Mouse (Mus musculus): ENCODE measurements around the gene Stox2. TPM values are rescaled to one million over a fixed set of nuclear protein-coding genes. Genes with fewer than 3 reads are reported as not detected.

Stox2 gene
- total RNA-seq, 1 experiment from 2014 or later: 13.2 TPM

DNA sequence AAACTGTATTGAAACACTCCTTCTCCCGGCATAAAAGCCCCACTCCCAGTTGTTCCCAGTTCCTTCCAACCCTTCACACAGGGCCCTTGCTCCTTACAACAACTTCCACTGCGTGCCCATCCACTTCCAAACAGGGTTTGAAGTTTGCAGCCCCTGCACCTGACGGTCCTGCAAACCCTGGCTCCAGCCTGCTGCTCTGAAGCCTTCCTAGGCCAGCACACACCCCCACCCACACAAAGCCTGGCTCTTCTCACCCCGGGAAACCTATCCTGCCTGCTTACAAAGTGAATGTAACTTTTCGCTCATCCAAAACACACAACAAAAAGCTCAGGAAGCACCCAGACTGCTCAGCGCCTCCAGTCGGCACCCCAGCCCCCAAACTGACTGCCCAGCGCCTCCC, 37.1 kb downstream of the Stox2 start:
- DNase-seq: no peak

- no peak for DNase-seq
Observed at GRCm38 (mm10) chr8:47404852-47405251, 41.3 kb downstream of the Stox2 start.

DNA sequence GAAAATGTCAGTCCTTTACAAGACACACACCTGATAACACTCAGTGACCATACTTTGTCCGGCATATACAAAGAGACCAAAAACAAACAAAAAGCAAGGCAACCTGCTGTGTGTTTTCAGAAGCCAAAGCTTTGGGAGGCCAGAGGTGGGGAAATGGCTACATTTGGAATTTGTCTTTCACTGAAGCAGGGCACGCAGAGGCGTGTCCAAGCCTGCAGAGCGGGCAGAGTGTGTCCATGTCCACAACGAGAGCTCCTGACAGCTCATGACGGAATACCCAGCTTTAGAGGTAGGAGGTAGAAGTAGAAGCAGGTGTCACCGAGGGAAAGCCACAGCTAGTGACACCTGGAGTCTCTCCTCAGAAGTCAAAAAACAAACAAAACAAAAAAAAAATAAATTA, 53.2 kb downstream of the Stox2 start:
- no peak for DNase-seq

DNA sequence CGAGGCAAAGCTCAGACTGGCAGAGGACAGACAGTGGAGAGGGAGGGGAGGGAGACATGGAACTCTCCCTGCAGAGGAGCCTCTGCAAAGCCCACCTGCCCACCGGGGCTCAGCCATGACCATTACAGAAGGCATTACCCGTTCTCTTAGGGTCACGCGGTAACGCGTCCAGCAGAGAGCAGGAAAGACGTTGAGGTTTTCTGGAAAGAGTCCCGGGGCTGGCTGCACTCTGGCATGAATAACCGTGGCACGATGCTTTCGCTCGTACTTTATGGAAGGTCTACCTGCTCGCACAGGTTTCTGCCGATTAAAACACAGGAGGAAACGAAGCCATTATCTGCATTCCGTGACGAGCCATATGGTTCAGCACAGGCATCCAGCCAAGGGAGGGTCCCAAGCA, 53.9 kb downstream of the Stox2 start:
- no peak for DNase-seq

- no peak for DNase-seq
Observed at GRCm38 (mm10) chr8:47391844-47392243, 54.3 kb downstream of the Stox2 start.

GRCm38 (mm10) chr8:47389430-47389829, 56.7 kb downstream of the Stox2 start:
- peak; percentile 9 for DNase-seq

GRCm38 (mm10) chr8:47388171-47388570, 58.0 kb downstream of the Stox2 start:
- DNase-seq: no peak

DNA sequence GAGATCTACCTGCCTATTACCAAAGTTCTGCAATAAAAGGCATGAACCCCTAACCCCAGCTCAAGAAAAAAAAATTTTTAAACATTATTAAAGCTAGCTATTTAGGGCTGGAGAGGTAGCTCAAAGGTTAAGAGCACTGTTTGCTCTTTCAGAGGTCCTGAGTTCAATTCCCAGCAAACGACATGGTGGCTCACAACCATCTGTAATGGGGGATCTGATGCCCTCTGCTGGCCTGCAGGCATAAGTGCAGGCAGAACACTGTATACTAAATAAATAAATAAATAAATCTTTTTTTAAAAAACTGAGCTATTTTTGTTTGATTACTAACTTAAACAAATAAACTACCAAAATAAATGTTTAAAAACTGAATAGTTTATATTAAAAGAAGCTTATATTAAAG, 60.4 kb downstream of the Stox2 start:
- DNase-seq: no peak

GRCm38 (mm10) chr8:47384151-47384550, 62.0 kb downstream of the Stox2 start:
- no peak for DNase-seq

- no peak for DNase-seq
Observed at GRCm38 (mm10) chr8:47383632-47384031, 62.5 kb downstream of the Stox2 start.

DNA sequence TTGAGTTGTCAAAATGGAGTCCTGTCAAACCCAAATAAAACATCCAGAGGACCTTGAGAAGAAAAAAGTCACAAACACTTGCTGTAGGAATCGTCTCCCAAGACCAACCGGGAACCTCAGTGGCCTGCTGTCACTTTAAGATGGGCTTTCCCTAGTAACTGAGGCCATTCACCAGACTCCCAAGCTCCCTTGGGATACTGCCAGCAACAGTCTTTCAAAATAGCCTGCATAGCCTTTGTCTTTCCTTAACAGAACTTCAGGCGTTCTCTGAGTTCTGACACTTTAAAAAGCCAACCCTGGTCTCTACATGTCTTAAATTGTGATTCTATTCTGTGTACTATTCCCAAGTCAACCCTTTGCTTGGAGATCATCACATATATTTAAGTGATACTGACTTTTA, 64.9 kb downstream of the Stox2 start:
- DNase-seq: no peak

DNA sequence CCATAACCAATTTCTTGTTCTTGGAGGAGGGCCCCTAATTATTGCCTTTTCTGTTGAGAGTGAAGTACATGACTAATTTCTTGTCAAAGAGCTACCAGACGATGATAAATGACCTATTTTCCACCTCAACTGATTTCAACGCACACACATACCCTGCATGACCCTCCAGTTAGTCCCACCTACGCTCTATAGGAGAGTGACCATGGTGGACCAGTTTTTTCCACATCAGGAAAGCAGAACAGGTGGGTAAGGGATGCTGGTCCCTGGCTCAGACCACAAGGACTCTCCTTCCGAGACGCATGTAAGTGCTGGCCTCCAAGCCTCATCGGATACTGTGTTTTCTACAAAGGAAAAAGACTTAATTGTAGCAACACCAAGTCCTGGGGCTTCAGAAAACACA, 65.4 kb downstream of the Stox2 start:
- DNase-seq: no peak

DNA sequence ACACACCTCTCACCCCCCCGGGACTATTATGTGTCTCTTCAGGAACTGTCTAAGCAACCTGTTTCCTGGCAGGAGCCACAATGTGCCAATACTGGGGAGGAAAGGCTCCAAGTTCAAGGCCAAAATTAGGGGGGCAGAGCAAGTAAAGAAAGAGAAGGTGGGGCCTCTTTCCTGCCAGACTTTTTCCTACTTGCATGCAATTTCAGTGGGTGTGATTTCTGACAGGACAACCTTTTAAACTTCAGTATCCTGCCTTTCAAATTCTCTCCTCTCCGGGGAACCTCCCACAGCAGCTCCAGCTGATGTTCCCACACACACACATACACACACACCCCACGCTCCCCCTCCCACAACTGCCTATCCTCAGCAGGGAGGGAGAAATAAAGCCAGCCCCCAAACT, 66.1 kb downstream of the Stox2 start:
- DNase-seq: peak; percentile 12

GRCm38 (mm10) chr8:47376651-47377050, 69.5 kb downstream of the Stox2 start:
- DNase-seq: no peak

GRCm38 (mm10) chr8:47373757-47374156, 72.4 kb downstream of the Stox2 start:
- no peak for DNase-seq

DNA sequence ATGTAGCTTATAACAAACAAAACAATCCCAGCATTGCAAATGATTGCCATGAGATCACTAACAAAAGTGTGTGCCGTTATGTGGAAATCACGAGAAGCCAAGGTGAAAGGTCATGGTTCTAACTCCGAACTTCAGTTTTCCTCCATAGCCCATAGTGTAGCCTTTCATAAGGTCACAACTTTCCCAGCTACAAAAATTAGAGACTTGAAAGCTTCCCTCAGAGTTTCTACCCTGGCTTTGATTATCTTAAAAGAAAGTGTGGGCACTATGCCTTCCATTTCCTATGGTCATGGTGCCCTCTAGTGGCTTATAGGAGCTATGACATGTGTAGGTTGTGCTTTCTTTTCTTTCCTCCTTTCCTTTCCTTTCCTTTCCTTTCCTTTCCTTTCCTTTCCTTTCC, 74.6 kb downstream of the Stox2 start:
- DNase-seq: no peak

DNA sequence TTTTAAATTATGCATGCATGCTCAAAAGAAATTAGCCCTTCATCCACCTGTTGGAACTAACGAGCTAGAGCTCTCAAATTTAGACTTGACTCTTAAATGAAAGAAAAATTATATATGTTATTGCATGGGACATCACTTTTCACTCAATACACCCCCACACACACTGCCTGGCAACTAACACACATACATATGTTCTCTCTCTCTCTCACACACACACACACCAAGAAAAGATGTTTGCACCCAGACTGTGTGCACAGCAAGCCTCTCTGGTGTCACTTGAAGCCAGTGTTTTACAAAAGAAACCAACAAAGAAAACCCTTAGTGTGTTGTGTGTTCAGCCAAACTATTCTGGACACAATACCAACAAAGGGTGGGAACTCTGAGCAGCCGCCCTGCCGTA, 75.1 kb downstream of the Stox2 start:
- DNase-seq: no peak

- peak; percentile 84 for DNase-seq
Observed at GRCm38 (mm10) chr8:47370421-47371080, 75.6 kb downstream of the Stox2 start.

DNA sequence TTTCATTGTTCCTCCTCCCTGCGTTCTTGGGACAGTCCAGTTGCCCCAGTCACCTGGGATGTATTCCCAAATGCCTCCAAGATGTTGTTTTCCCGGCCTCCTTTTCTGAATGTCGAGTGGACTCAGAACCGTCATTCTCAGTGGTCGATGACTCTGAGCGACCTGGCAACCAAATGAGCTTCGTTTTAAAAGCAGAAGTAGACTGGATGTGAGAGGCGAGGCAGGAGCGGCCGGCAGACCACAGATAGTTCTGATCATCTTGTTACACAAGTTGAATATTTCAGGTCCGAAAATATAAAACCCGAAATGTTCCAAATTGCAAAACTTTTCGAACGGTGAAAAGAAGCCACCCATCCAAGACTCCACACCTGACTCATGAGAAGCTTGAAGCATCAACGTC, 76.2 kb downstream of the Stox2 start:
- no peak for DNase-seq

DNA sequence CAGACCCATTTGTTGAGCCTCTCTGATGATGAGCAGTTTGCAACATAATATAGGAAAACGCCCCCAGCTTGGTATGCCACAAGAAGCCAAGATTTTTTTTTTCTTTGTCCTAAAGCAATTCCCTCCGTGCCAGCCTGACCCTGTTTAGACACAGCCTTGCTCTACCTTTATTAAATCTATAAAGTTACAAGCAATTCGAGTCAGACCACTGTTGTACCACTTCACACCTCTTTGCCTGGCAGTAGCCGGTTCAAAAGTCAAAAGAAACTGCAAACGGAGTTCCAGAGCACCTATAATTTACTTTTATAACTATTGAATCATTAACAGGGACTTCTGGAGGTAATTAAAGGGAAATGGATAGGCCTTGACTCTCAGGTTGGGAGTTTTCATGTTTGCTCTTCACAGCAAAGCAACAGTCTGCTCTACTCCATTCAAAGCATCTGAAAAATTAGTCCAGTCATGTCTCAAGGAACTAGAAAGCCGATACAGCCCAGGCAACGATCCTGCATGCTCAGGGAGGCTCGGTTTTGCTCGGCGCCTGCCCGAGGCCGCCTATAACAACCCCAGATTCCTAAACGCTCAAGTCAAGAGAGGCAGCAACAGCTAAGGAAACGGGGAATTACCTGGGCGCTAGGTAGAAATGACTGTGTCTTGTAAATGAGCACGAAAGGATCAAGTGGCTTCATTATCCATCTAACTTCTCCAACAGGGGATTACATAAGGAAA, 77.0 kb downstream of the Stox2 start:
- no peak for DNase-seq

DNA sequence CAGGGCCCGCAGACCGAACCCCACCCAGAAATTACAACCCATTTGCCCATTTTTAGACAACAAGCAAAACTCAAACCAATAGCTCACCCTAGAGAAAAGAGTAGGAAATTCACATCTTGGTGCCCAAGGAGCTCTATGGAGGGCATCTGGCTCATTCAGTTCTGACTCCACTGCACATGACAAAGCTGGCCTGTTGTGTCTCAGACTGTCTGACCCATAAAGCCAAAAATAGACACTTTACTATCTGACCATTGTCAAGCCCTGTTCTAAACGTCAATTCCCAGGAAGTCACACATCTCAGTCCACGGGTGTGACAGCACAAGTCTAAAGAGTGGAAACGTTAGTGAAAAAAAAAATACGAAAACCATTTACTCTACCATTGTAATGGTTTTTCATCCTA, 79.1 kb downstream of the Stox2 start:
- DNase-seq: no peak

- DNase-seq: peak; percentile 12
Observed at GRCm38 (mm10) chr8:47363271-47363670, 82.9 kb downstream of the Stox2 start.

DNA sequence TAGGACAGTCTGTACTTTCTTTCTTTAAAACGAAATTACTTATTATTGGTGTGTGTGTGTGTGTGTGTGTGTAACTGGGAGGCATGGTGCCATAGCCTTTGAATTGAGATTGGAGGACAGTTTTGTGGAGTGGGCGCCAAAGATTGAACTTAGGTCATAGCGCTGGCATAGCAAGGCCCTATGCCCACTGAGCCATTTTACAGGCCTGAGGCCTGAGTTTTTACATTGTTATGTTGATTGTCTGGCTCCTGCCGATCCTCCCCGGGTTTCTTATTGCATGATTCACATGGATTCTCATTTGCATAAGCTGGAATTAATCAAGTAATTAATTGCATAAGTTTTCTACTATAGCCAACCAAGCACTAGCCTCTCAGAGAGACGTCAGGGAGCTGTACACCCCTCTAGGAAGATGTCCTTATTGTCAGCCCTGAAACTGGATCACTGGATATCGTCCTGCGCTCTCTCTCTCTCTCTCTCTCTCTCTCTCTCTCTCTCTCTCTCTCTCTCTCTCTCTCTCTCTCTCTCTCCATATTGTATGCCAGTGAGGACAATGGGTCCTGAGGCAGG, 90.7 kb downstream of the Stox2 start:
- DNase-seq: no peak

All from adrenal gland, postnatal 25 days (tissue).